Mouse (Mus musculus): Measurements from ENCODE around the gene Rnf144a. TPM values are rescaled to one million over a fixed set of nuclear protein-coding genes. Genes with fewer than 3 reads are reported as not detected.
A peak's percentile ranks its signal among the peaks of the same experiment; 100 is the strongest.

Rnf144a gene
- polyA plus RNA-seq, 1 experiment from 2014 or later, result 3.2 TPM

DNA sequence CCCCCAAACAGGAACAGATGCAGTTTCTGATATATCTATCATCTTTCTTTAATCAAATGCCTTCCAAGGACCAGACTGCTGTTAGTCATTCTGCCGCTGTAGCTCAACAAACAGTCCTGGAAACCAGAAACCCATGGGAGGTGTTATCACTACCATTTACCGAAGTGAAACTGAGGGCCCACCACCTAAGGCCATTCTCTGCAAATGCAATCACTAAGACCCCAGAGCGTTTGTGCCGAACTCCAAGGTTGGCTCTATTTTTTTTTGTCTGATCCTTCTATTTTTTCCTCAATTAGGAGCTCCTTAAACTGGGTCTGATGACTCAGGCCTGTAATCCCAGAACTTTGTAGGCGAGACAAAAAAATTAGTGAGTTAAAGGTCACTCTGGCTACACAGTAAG is 85.3 kb downstream of the Rnf144a start:
- H3K27ac ChIP-seq (ENCODE audit: low read depth), result no peak overlapping the region
- H3K4me1 ChIP-seq (ENCODE audit: insufficient read depth), result no peaks in the 10 kb centered on the region
- H3K4me3 ChIP-seq (ENCODE audit: low read depth, low read length), result no peak overlapping the region
- no peaks in the 10 kb centered on the region for H3K9me3 ChIP-seq (ENCODE audit: low read length)
- no peak for DNase-seq
- no peak for TF ChIP-seq EP300 (IDR thresholded peaks at IDR 0.05; ENCODE audit: low read depth)
- TF ChIP-seq CTCF (IDR thresholded peaks at IDR 0.05; ENCODE audit: low read depth), result no peak
- ATAC-seq, result no peak
- H3K36me3 ChIP-seq (replicated peaks; ENCODE audit: insufficient read depth, low read length), result no peaks in the 10 kb centered on the region
- H3K9ac ChIP-seq (replicated peaks), result no peak overlapping the region
- 69% methylated on average over 5 of the region's 5 CpGs for WGBS (ENCODE audit: insufficient replicate concordance)
- no peaks in the 10 kb centered on the region for H3K27me3 ChIP-seq (ENCODE audit: insufficient read depth, low read length)
- H3K4me2 ChIP-seq (ENCODE audit: low read depth, low read length), result no peak overlapping the region

DNA sequence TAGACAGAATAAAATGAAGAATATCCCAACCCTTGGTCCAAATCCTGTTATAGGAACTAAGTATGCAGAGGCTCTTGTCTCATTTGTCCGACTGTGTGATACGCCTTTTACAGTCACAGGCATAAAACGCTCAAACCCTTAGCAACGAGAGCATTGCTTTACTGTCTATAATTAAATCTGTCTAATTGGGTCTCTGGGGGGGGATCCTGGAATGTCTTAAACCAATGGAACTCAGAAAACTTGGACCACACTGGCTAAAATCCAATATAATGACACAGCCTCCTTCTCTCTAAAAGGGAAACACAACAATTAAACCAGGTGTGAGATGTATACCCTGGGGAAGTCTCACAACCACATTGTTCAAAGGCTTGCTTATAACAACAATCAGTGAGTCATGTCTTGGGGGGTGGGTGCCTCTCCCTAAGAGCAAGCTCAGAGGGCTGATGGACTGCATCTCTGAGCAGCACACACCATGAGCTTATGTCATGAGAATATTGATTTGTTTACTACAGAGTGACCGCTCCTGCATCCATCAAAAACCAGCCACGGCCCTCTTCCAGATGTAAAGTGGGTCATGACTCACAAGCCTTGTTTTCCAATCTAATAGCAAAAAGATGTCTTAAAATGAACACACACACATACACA is 85.9 kb downstream of the Rnf144a start:
- TF ChIP-seq CTCF (IDR thresholded peaks at IDR 0.05; ENCODE audit: low read depth) (no peak), EP300 (IDR thresholded peaks at IDR 0.05; ENCODE audit: low read depth) (no peak)
- H3K9me3 ChIP-seq (ENCODE audit: low read length), result no peaks in the 10 kb centered on the region
- no peaks in the 10 kb centered on the region for H3K4me1 ChIP-seq (ENCODE audit: insufficient read depth)
- no peak overlapping the region for H3K4me3 ChIP-seq (ENCODE audit: low read depth, low read length)
- no peak overlapping the region for H3K9ac ChIP-seq (replicated peaks)
- no peak overlapping the region for H3K4me2 ChIP-seq (ENCODE audit: low read depth, low read length)
- WGBS (ENCODE audit: insufficient replicate concordance), result 85% methylated on average over 6 of the region's 6 CpGs
- H3K27ac ChIP-seq (ENCODE audit: low read depth), result no peak overlapping the region
- no peak for ATAC-seq
- DNase-seq, result no peak
- H3K36me3 ChIP-seq (replicated peaks; ENCODE audit: insufficient read depth, low read length), result no peaks in the 10 kb centered on the region
- H3K27me3 ChIP-seq (ENCODE audit: insufficient read depth, low read length), result no peaks in the 10 kb centered on the region

DNA sequence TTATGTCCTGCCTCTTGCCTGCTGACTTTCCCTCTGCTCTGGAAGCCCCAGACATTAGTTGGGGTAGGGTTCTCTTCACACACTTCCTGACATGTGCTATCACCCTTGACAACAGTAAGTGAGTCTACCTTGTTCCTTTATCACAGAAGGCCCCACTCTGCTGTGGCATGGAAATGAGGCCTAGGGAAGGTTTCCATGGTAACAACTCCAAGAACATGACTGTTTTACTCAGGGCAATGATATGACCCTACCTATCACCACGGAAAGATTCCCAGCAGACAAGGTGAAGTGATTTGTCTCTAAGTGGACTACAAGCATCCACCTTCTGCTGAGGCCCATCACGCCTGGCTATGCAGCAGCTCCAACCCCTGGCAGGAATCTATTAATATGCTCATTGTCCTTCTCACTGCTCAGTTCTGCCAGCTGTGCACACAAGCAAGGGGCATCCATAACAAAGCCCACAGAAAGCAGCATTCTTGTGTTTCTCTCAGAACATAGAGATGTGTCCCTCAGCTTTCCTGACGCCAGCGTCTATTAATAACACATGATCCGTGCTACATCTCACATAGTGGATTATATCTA is 91.2 kb downstream of the Rnf144a start:
- WGBS (ENCODE audit: insufficient replicate concordance), result 83% methylated on average over 5 of the region's 5 CpGs
- no peak for ATAC-seq
- no peak overlapping the region for H3K27ac ChIP-seq (ENCODE audit: low read depth)
- no peak overlapping the region for H3K4me2 ChIP-seq (ENCODE audit: low read depth, low read length)
- TF ChIP-seq CTCF (IDR thresholded peaks at IDR 0.05; ENCODE audit: low read depth) (no peak), EP300 (IDR thresholded peaks at IDR 0.05; ENCODE audit: low read depth) (no peak)
- H3K4me3 ChIP-seq (ENCODE audit: low read depth, low read length), result no peak overlapping the region
- H3K27me3 ChIP-seq (ENCODE audit: insufficient read depth, low read length), result no peaks in the 10 kb centered on the region
- no peak overlapping the region for H3K9ac ChIP-seq (replicated peaks)
- no peaks in the 10 kb centered on the region for H3K9me3 ChIP-seq (ENCODE audit: low read length)
- no peak for DNase-seq
- H3K4me1 ChIP-seq (ENCODE audit: insufficient read depth), result no peaks in the 10 kb centered on the region
- 0 out of 2 replicates have a peak, but pooled peaks cover 2% of the 10 kb centered on the region for H3K36me3 ChIP-seq (replicated peaks; ENCODE audit: insufficient read depth, low read length)

DNA sequence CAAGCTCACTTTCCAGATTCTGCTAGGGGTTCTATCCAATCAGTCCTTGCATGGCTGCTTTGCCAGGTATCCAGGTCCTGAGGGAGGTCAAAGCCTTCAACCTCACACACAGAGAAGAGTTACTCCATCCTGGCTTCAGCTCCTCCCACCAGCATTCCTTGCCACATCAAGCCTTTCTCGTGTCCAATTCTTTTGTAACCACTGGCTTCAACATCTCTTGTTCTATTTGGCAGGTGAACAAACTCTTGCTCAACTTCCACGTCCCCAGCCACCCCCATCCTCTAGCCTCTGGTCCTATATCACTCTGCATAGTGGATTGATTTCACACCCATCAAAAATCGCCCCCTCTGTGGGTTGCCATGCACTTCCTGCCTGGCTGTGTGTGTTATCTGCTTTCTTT is 98.8 kb downstream of the Rnf144a start:
- peak; percentile 54 for DNase-seq
- WGBS (ENCODE audit: insufficient replicate concordance), result 37% methylated on average over 3 of the region's 3 CpGs
- H3K4me2 ChIP-seq (ENCODE audit: low read depth, low read length), result no peak overlapping the region
- no peak overlapping the region for H3K27ac ChIP-seq (ENCODE audit: low read depth)
- peak; percentile 45; the same call in 1 of the 2 replicates for TF ChIP-seq EP300 (IDR thresholded peaks at IDR 0.05; ENCODE audit: low read depth)
- TF ChIP-seq CTCF (IDR thresholded peaks at IDR 0.05; ENCODE audit: low read depth), result no peak
- 0 out of 2 replicates have a peak, but pooled peaks cover 2% of the 10 kb centered on the region for H3K36me3 ChIP-seq (replicated peaks; ENCODE audit: insufficient read depth, low read length)
- no peaks in the 10 kb centered on the region for H3K9me3 ChIP-seq (ENCODE audit: low read length)
- peak; percentile 90 for ATAC-seq
- H3K4me1 ChIP-seq (ENCODE audit: insufficient read depth), result peaks cover 6% of the 10 kb centered on the region; the same call in 1 of the 2 replicates
- no peak overlapping the region for H3K9ac ChIP-seq (replicated peaks)
- H3K4me3 ChIP-seq (ENCODE audit: low read depth, low read length), result no peak overlapping the region
- no peaks in the 10 kb centered on the region for H3K27me3 ChIP-seq (ENCODE audit: insufficient read depth, low read length)

DNA sequence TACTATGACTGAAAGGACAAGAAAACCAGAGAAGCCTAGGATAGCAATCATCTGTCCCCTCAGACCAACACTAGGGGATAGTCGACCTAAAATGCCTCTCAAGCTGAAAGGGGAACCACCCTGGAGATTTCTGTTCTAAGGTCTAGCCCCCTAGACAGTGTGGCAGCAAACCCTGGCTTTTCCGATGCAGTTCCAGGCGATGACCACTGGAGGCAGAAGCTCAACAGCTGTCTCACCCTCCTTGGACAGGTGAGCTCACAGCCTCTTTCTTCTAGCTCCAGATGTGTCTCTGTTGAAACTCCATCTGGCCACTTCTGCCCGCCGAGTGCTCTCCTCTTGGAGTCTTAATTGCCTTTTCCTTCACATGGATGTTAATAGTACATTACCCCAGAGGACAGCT is 100.1 kb downstream of the Rnf144a start:
- H3K4me1 ChIP-seq (ENCODE audit: insufficient read depth), result peaks cover 6% of the 10 kb centered on the region; the same call in 1 of the 2 replicates
- H3K27ac ChIP-seq (ENCODE audit: low read depth), result no peak overlapping the region
- ATAC-seq (no peak), DNase-seq (peak; percentile 47)
- H3K9me3 ChIP-seq (ENCODE audit: low read length), result no peaks in the 10 kb centered on the region
- TF ChIP-seq CTCF (IDR thresholded peaks at IDR 0.05; ENCODE audit: low read depth), result peak; percentile 79
- no peak for TF ChIP-seq EP300 (IDR thresholded peaks at IDR 0.05; ENCODE audit: low read depth)
- no peak overlapping the region for H3K4me2 ChIP-seq (ENCODE audit: low read depth, low read length)
- 0 out of 2 replicates have a peak, but pooled peaks cover 1% of the 10 kb centered on the region for H3K36me3 ChIP-seq (replicated peaks; ENCODE audit: insufficient read depth, low read length)
- H3K4me3 ChIP-seq (ENCODE audit: low read depth, low read length), result no peak overlapping the region
- H3K9ac ChIP-seq (replicated peaks), result no peak overlapping the region
- no peaks in the 10 kb centered on the region for H3K27me3 ChIP-seq (ENCODE audit: insufficient read depth, low read length)
- 29% methylated on average over 5 of the region's 5 CpGs for WGBS (ENCODE audit: insufficient replicate concordance)

DNA sequence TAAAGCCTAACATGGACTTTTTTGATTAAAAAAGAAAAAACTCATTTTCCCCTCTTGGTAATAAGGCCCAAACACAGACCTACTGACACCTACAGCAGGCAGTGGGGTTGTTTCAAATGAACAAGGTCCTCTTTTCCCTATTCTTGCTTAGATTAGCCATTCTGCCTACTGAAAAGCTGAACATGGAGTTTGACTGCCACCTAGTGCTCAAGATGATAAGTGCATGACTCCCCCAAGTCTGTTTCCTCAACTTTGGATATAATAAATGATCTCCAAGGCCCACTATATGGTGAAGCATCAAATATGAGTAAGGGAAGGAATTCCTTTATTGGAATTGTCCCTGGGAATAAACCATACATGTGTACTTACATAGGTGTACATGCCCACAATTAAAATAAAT is 103.5 kb downstream of the Rnf144a start:
- no peak for TF ChIP-seq EP300 (IDR thresholded peaks at IDR 0.05; ENCODE audit: low read depth)
- peak; percentile 80 for TF ChIP-seq CTCF (IDR thresholded peaks at IDR 0.05; ENCODE audit: low read depth)
- no peak for ATAC-seq
- DNase-seq, result peak; percentile 48

More for the DNA sequence above, 103.5 kb downstream of the Rnf144a start:
- 0 out of 2 replicates have a peak, but pooled peaks cover 4% of the 10 kb centered on the region for H3K36me3 ChIP-seq (replicated peaks; ENCODE audit: insufficient read depth, low read length)
- no peak overlapping the region for H3K27ac ChIP-seq (ENCODE audit: low read depth)
- H3K4me3 ChIP-seq (ENCODE audit: low read depth, low read length), result no peak overlapping the region
- no peaks in the 10 kb centered on the region for H3K9me3 ChIP-seq (ENCODE audit: low read length)
- H3K4me2 ChIP-seq (ENCODE audit: low read depth, low read length), result no peak overlapping the region
- H3K27me3 ChIP-seq (ENCODE audit: insufficient read depth, low read length), result no peaks in the 10 kb centered on the region
- peaks cover 6% of the 10 kb centered on the region; the same call in 1 of the 2 replicates for H3K4me1 ChIP-seq (ENCODE audit: insufficient read depth)
- no peak overlapping the region for H3K9ac ChIP-seq (replicated peaks)

All from liver, postnatal 0 days (tissue).